Mouse (Mus musculus) yolk sac, embryonic 10.5 days (tissue): ENCODE data around the gene Pakap.

Experiments used
- DNase-seq: peaks from one replicate; pipeline ENCODE4 v3.0.0-alpha.2; 2017; ENCODE audit warnings: low spot score

Gene Pakap

DNA sequence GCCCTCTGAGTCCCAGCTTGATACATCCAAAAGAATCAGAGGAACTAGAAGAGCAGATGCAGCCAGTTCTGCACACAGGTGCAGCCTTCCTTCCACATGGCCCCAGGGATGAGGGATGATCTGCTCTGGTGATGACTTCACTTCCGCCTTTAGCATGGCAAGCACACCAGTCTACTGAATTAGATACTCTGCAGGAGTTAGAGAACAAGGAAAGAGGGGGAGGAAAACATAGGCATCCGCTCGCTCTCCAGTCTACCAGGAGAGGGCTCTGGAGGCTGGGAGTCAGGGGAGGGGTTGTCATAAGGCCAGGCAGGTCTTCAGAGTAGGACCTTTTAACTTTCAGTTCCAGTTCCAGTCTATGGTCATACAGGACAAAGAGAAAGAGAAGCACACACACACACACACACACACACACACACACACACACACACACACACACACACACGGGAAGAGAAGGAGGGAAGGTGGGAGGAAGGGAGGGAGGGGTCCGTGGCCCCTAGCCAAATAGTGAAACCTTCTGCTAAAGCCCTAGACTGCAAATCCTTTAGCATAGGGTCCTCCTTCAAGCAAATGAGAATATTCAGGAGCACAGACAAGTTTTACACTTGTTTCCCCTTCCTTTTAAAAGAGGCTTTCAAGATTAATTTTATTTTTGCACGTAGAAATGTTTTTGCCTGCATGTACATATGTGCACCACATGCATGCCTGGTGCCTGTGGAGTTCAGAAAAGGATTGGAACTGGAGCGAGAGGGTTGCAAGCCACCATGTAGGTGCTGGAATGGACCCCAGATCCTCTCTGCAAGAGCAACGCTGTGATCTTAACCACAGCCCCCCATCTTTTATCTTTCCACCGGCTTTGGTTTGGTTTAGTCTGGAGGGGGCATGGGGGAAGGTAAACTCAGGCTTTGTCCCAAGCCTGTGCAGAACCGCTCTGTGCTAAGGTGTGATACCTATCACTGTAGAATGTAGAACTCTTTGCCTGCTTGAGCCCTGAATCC lies 346.5 kb downstream of the Pakap start:
- DNase-seq: no peak

DNA sequence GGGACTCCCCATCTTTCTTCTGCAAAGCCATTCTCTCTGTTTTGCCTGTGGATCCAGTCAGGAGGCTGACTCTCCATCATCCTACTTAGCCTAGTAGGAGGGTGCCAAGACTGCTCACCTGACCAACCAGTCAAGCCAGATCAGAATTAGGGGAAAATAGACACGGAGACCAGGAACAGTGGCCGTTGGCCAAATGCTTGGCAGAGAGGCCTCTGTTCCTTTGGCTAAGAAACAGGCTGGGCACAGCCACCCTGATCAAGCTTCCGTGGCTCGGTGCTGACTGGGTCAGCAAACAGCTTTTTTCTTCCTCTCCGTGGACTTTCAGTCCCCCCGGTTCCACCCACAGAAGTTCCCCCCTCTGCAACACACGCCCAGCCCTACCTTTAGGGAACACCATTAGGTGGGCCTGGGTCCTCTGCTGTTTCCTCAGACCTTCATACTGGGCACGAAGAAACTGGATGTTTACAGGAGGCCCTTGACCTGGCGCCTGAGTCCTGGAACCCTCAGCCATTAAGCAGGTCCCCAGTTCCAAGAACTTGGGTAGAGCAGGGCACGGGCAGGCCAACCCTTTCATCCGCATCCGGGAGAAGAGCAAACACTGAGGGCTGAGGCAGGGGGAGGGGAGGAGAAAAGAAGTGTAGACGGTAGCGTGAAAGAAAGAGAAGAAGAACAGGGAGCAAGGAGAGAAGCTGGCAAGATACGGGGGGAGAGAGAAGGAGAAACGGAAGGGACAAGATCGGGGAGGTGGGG lies 347.4 kb downstream of the Pakap start:
- DNase-seq: no peak

- DNase-seq: no peak
These were observed 348.3 kb downstream of the Pakap start, which contains the start of gene D630039A03Rik for GRCm38 (mm10) chr4:57916201-57916661. Gene D630039A03Rik, minus strand, starts transcription at chr4:57916297.

DNA sequence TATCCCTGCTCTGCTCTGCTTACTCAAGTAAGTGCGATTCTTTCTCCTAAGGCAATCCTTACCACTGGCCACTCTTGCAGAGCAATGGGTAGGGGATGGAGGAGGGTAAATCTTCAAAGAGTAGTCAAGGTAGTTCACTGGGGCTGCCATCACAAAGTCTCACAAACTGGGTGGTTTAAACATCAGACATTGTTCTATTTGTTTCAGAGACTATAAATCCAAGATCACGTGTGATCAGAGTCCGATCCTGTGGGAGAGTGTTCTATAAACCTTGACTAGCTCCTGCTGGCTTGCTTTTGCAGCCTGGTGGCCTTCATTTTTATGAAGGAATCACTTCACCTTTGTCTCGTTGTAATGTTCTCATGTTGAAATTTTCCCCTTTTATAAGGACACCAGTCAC lies 348.7 kb downstream of the Pakap start:
- no peak for DNase-seq

GRCm38 (mm10) chr4:57919494-57920423 lies 351.8 kb downstream of the Pakap start:
- DNase-seq: no peak

DNA sequence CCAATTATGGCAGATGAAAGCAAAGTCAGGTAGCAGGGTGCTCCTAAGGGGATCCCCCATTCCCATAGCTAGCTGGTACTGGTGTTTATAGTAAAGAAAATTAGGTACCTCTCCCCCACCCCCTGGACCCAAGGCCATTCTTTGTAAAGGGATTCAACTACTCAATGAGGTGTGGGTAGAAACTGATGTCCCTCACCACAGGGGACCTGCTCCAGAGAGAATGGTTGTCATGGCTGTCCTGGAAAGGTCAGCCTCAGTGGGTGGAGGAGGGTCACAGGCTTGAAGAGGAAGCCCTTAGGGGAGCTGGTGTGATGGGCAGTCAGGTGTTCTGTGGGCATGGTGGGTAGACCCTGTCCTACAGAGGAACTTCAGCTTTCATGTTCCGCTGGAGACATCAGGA lies 352.5 kb downstream of the Pakap start:
- no peak for DNase-seq

- DNase-seq: no peak
These were observed 354.2 kb downstream of the Pakap start for GRCm38 (mm10) chr4:57922171-57922570.

- no peak for DNase-seq
These were observed 356.6 kb downstream of the Pakap start for GRCm38 (mm10) chr4:57924556-57925071.

GRCm38 (mm10) chr4:57927464-57928205 lies 359.7 kb downstream of the Pakap start:
- DNase-seq: no peak

GRCm38 (mm10) chr4:57930559-57931170 lies 362.7 kb downstream of the Pakap start:
- DNase-seq: no peak

GRCm38 (mm10) chr4:57934181-57934580 lies 366.2 kb downstream of the Pakap start:
- DNase-seq: no peak

- DNase-seq: no peak
These were observed 369.3 kb downstream of the Pakap start for GRCm38 (mm10) chr4:57937292-57937691.

DNA sequence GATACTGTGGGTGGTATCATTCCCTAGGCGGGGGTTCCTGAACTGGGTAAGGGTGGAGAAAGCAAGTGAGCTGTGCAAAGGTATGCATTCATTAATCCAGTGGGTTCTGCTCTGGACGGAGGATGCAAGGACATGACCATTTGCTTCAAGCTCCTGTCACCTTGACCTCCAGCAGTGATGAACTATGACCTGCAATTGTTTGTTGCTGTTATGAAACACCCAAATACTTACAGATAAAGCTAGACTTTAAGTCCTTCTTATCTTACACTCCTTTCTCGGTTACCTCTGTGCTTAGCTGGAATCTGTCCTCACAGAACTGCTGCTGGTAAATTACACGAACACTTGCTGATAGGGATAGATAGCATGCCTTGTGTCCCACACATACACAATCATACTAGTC lies 372.7 kb downstream of the Pakap start:
- DNase-seq: no peak

- DNase-seq: no peak
These were observed 374.9 kb downstream of the Pakap start for GRCm38 (mm10) chr4:57942892-57943291.
